Comparison of ENCODE assay signal across 8 mouse cellular contexts in genomic region chr3:144556625-144557324, GRCm38 (mm10). TPM values are rescaled to one million over a fixed set of nuclear protein-coding genes. Genes with fewer than 3 reads are reported as not detected.
DNase-seq lines count a peak whose midpoint lies in the region; ATAC-seq lines count a peak whose summit lies in the region.

No protein-coding gene starts in this region.

- H3K27ac ChIP-seq in embryonic facial prominence, embryonic 12.5 days = no peak overlapping the region
- H3K27ac ChIP-seq in midbrain, embryonic 16.5 days (ENCODE audit: low read length) = no peak overlapping the region

- DNase-seq in heart, adult 11 months = peak; percentile 81
- DNase-seq in heart, adult 9 months (ENCODE audit: low spot score in 2 of 2) = no peak
- peak; percentile 35 for DNase-seq in kidney, adult 18-20 months
- DNase-seq in adrenal gland, postnatal 36 days = no peak
- no peak for DNase-seq in cerebellum, adult 9-11 months
- no peak for DNase-seq in lung, postnatal 14 days

- WGBS in embryonic facial prominence, embryonic 12.5 days = 8% methylated on average over 16 of the region's 16 CpGs
- whole genome bisulfite sequencing in midbrain, embryonic 16.5 days = 3% methylated on average over 16 of the region's 16 CpGs

- H3K9ac ChIP-seq in embryonic facial prominence, embryonic 12.5 days = peak overlapping the region; percentile 11; the same call in 1 of the 2 replicates
- no peak overlapping the region for H3K9ac ChIP-seq in midbrain, embryonic 16.5 days (ENCODE audit: low read depth, low read length)

- peaks cover 22% of the 10 kb centered on the region for H3K4me1 ChIP-seq in embryonic facial prominence, embryonic 12.5 days
- H3K4me1 ChIP-seq in midbrain, embryonic 16.5 days (ENCODE audit: control insufficient read depth, insufficient read depth, low read length) = peaks cover 11% of the 10 kb centered on the region; the same call in 1 of the 2 replicates

- ATAC-seq in embryonic facial prominence, embryonic 12.5 days (ENCODE audit: insufficient number of reproducible peaks, insufficient read depth, low FRiP score, low TSS enrichment) = no peak
- peak; percentile 27; the same call in 1 of the 2 replicates for ATAC-seq in midbrain, embryonic 16.5 days

- no peaks in the 10 kb centered on the region for H3K36me3 ChIP-seq in embryonic facial prominence, embryonic 12.5 days
- H3K36me3 ChIP-seq in midbrain, embryonic 16.5 days (ENCODE audit: control insufficient read depth, insufficient read depth, low read length) = no peaks in the 10 kb centered on the region

- H3K9me3 ChIP-seq in embryonic facial prominence, embryonic 12.5 days = no peaks in the 10 kb centered on the region
- H3K9me3 ChIP-seq in midbrain, embryonic 16.5 days (replicated peaks; ENCODE audit: control insufficient read depth, low read length, poor library complexity, severe bottlenecking) = no peaks in the 10 kb centered on the region

- no peaks in the 10 kb centered on the region for H3K27me3 ChIP-seq in embryonic facial prominence, embryonic 12.5 days
- no peaks in the 10 kb centered on the region for H3K27me3 ChIP-seq in midbrain, embryonic 16.5 days (ENCODE audit: control insufficient read depth, insufficient read depth, low read depth, low read length)

- peak overlapping the region; percentile 41 for H3K4me2 ChIP-seq in embryonic facial prominence, embryonic 12.5 days (replicated peaks)
- peak overlapping the region; percentile 45 for H3K4me2 ChIP-seq in midbrain, embryonic 16.5 days (ENCODE audit: low read length)

- H3K4me3 ChIP-seq in embryonic facial prominence, embryonic 12.5 days = peak overlapping the region; percentile 16
- H3K4me3 ChIP-seq in midbrain, embryonic 16.5 days (ENCODE audit: low read depth, low read length) = no peak overlapping the region

RNA-seq across cellular contexts. Expression of gene Hs2st1, which starts 13.2 kb away (rescaled TPM):
- 25.2 and 27.0 TPM in 2 replicates for polyA plus RNA-seq in embryonic facial prominence, embryonic 12.5 days (2016; fragmentation: Nextera tagmentation; extraction: Ambion mirVana)
- polyA plus RNA-seq in midbrain, embryonic 16.5 days (2015; fragmentation: Nextera tagmentation; extraction: Ambion mirVana) = 13.9 and 14.5 TPM in 2 replicates
- total RNA-seq in adrenal gland, postnatal 36 days (2021) = 10 to 100 TPM; 15.9 to 19.2 TPM

RNA-seq across cellular contexts. Expression of gene Selenof, which starts 13.3 kb away (rescaled TPM):
- polyA plus RNA-seq in embryonic facial prominence, embryonic 12.5 days (2016; fragmentation: Nextera tagmentation; extraction: Ambion mirVana) = 508 and 511 TPM in 2 replicates
- polyA plus RNA-seq in midbrain, embryonic 16.5 days (2015; fragmentation: Nextera tagmentation; extraction: Ambion mirVana) = 525 and 552 TPM in 2 replicates
- 100 to 1,000 TPM; 354 to 359 TPM for total RNA-seq in adrenal gland, postnatal 36 days (2021)

Comparison
In these comparisons a context has a peak if more than half of its experiments do, and no peak if none do; other contexts are left out.
1. DNase-seq: peak in heart, adult 11 months (single experiment) and kidney, adult 18-20 months (single experiment); none in heart, adult 9 months (0 of 2), adrenal gland, postnatal 36 days (0 of 2), cerebellum, adult 9-11 months (single experiment) and lung, postnatal 14 days (single experiment).